Mouse (Mus musculus): ENCODE data around the gene Gbgt1. TPM values are rescaled to one million over a fixed set of nuclear protein-coding genes. Genes with fewer than 3 reads are reported as not detected.

Gbgt1 gene
- polyA plus RNA-seq, 1 experiment from 2014 or later = not detected

- no peak for DNase-seq (ENCODE audit: low spot score)
- Histone ChIP-seq H3K27ac (replicated peaks; ENCODE audit: low read depth, low read length) (no peak overlapping the region), H3K4me2 (ENCODE audit: low read depth, low read length) (no peak overlapping the region), H3K9me3 (replicated peaks; ENCODE audit: control insufficient read depth, low read length) (no peaks in the 10 kb centered on the region), H3K27me3 (ENCODE audit: control insufficient read depth, insufficient read depth, low read length) (no peaks in the 10 kb centered on the region), H3K4me3 (ENCODE audit: low read depth, low read length) (no peak overlapping the region), H3K36me3 (replicated peaks; ENCODE audit: control insufficient read depth, insufficient read depth, low read depth, low read length) (peaks cover 22% of the 10 kb centered on the region), H3K4me1 (ENCODE audit: control insufficient read depth, insufficient read depth, low read length) (no peaks in the 10 kb centered on the region), H3K9ac (replicated peaks; ENCODE audit: low read length) (no peak overlapping the region)
- WGBS = 92% methylated on average over 13 of the region's 13 CpGs
- no peak for ATAC-seq (replicated peaks; ENCODE audit: insufficient number of reproducible peaks, low FRiP score, low TSS enrichment, low read depth)
Measured at GRCm38 (mm10) chr2:28549157-28549556, 52.5 kb downstream of the Gbgt1 start.

DNA sequence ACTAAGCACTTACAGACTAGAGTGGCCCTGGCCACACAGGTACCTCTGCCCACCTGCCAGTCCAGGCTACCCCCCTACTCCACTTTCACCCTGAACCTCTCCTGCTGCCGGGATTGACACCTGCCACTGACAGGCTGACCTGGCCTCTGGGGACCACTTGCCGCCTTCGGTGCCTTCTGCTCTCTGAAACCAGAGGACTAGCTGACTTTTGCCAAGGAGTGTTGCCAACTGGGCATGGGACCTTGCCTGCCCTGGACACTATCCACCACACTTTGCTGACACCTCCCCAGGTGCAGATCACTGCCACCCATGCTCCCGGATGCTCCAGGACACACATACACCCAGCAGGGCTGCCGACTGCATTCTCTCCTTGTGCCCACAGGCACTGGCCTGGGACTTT, 55.6 kb downstream of the Gbgt1 start:
- DNase-seq (ENCODE audit: low spot score) (no peak), ATAC-seq (replicated peaks; ENCODE audit: insufficient number of reproducible peaks, low FRiP score, low TSS enrichment, low read depth) (no peak)
- Histone ChIP-seq H3K27ac (replicated peaks; ENCODE audit: low read depth, low read length) (no peak overlapping the region), H3K4me2 (ENCODE audit: low read depth, low read length) (no peak overlapping the region), H3K27me3 (ENCODE audit: control insufficient read depth, insufficient read depth, low read length) (no peaks in the 10 kb centered on the region), H3K4me1 (ENCODE audit: control insufficient read depth, insufficient read depth, low read length) (no peaks in the 10 kb centered on the region), H3K9me3 (replicated peaks; ENCODE audit: control insufficient read depth, low read length) (no peaks in the 10 kb centered on the region), H3K4me3 (ENCODE audit: low read depth, low read length) (no peak overlapping the region), H3K9ac (replicated peaks; ENCODE audit: low read length) (no peak overlapping the region), H3K36me3 (replicated peaks; ENCODE audit: control insufficient read depth, insufficient read depth, low read depth, low read length) (peaks cover 13% of the 10 kb centered on the region)
- WGBS = 93% methylated on average over 5 of the region's 5 CpGs

Other genes starting within 250 kb of the Gbgt1 start
- gene Ppp1r26, start 50.1 kb upstream of the Gbgt1 start, polyA plus RNA-seq (2014; fragmentation: Nextera tagmentation; extraction: Ambion mirVana) = 2.7 and 4.1 TPM in 2 replicates
- gene 1700007K13Rik, start 30.6 kb upstream of the Gbgt1 start, polyA plus RNA-seq (2014; fragmentation: Nextera tagmentation; extraction: Ambion mirVana) = 0.90 and 1.5 TPM in 2 replicates
- gene Mrps2, start 28.8 kb upstream of the Gbgt1 start, polyA plus RNA-seq (2014; fragmentation: Nextera tagmentation; extraction: Ambion mirVana) = 68.4 and 71.4 TPM in 2 replicates
- gene Gm10134, start 9.2 kb downstream of the Gbgt1 start, polyA plus RNA-seq (2014; fragmentation: Nextera tagmentation; extraction: Ambion mirVana) = 0.68 TPM in 1 of 2 replicates, not detected in the other
- 41.7 and 44.8 TPM in 2 replicates for gene Ralgds, start 16.2 kb downstream of the Gbgt1 start, polyA plus RNA-seq (2014; fragmentation: Nextera tagmentation; extraction: Ambion mirVana)
- gene Cel, start 66.5 kb downstream of the Gbgt1 start, polyA plus RNA-seq (2014; fragmentation: Nextera tagmentation; extraction: Ambion mirVana) = not detected in 2 replicates
- gene Gtf3c5, start 86.9 kb downstream of the Gbgt1 start, polyA plus RNA-seq (2014; fragmentation: Nextera tagmentation; extraction: Ambion mirVana) = 38.5 and 38.8 TPM in 2 replicates
- gene Gfi1b, start 125.1 kb downstream of the Gbgt1 start, polyA plus RNA-seq (2014; fragmentation: Nextera tagmentation; extraction: Ambion mirVana) = 2.1 and 2.6 TPM in 2 replicates
- gene Tsc1, start 144.3 kb downstream of the Gbgt1 start, polyA plus RNA-seq (2014; fragmentation: Nextera tagmentation; extraction: Ambion mirVana) = 16.4 and 17.9 TPM in 2 replicates
- 1.4 and 2.1 TPM in 2 replicates for gene Spaca9, start 202.8 kb downstream of the Gbgt1 start, polyA plus RNA-seq (2014; fragmentation: Nextera tagmentation; extraction: Ambion mirVana)
- 0.75 and 0.97 TPM in 2 replicates for gene Ak8, start 203.3 kb downstream of the Gbgt1 start, polyA plus RNA-seq (2014; fragmentation: Nextera tagmentation; extraction: Ambion mirVana)